Mouse (Mus musculus) bone marrow macrophage, adult 2 months (primary cell): ENCODE results near the gene Nt5c3.

Experiments used
- CTCF ChIP-seq: IDR thresholded peaks from 2 replicates; pipeline ENCODE4 v1.5.1; 2012; ENCODE audit warnings: low read depth, mild to moderate bottlenecking, low read length, moderate library complexity
- POLR2A ChIP-seq: IDR thresholded peaks from 2 replicates; pipeline ENCODE4 v1.6.1; 2012; ENCODE audit warnings: mild to moderate bottlenecking, low read depth, low read length, borderline replicate concordance

DNA sequence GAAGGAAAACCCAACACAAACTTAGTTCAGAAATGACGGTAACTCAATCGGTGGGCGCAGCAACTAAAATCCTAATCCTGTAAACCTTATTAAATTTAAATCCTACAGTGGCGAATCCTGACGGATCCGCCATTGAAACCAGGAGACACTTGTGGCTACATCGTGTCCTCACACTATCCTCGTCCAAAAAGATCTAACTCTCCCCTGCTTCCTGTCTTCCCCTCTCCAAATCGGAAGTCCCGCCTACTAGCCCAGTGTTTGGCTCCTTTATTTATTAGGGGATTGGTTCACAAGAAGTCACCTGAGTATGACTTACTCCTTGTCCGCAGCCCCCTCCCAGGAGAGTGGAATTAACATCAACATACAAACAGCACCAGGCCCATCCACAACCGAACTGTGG lies 86.6 kb downstream of the Nt5c3 start:
- no peak for TF ChIP-seq POLR2A
- no peak for TF ChIP-seq CTCF
